Mouse (Mus musculus): ENCODE results near the gene Zmat5. TPM values are rescaled to one million over a fixed set of nuclear protein-coding genes. Genes with fewer than 3 reads are reported as not detected.

The Zmat5 gene
- total RNA-seq, 2 experiments from 2014 or later, result 20.4 to 20.9 TPM

DNA sequence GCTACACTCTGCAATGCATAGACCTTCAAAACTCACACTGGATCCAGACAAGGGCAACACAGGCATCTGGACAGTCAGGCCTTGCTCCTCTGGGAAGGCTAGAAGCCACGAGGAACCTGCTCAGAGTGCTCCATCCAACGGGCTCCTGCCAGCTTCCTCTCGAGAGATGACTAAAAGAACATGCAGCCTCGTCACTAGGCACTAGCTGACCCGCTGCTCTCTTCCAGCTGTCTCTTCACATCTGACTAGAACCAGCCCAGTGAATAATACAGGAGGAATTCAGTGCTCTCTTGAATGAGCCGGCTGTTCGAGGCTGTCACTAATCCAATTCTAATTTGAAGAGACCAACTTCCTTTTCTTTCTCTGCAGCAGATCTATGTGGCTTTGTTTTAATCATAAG is 67.3 kb downstream of the Zmat5 start:
- peak; percentile 30 for DNase-seq

DNA sequence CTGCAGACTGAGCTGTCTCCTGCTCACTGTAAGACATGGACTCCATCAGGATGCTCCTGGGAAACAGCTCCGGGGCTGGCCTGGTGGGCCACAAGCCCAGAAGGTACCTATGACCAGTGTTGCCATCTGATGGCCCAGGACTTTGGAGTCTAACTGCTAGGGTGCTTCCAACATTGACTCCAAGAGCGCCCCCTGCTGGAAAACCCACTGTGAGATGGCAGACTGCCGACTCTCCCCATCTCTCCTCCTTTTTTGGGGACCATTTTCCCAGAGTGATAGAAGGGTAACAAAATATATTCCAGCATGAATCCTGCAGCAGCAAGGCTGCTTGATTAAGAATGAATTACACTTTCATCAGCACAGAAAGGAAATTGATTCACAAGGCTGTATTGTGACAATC is 68.4 kb downstream of the Zmat5 start:
- no peak for DNase-seq

DNA sequence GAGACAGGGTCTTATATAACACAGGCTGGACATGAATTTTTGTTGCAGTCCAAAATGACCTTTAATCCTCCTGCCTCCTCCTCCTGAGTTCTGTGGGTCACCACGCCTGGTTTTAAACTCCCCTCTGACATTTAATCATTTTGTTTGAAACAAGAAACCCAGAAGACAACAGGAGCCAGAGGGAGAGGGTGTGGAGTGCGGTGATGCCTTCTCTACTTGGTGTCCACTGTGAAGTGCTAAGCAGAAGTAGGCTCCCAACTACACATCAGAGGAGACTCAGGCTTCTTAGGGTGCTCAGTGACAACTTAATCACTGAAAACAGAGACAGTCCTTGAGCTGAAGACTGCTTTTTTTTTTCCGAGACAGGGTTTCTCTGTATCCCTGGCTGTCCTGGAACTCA is 76.4 kb downstream of the Zmat5 start:
- no peak for DNase-seq

DNA sequence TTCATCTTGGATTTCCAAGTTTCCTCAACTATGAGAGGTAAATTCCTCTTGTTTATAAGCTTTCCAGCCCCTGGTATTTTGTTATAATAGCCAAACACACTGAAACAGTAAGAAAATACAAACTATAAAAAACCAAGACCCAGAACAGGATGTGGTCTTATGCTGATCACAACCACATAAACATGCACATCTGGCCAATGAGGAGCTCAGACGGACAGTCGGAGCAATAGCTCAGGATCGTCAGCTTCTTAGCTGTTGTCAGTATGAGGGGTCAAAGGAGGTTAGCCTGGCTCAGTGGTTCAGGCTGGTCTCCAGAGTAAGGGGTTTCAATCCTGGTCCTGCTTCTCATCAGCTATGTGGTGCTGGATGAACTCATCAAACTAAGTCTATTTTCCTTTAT is 78.6 kb downstream of the Zmat5 start:
- DNase-seq, result no peak

DNA sequence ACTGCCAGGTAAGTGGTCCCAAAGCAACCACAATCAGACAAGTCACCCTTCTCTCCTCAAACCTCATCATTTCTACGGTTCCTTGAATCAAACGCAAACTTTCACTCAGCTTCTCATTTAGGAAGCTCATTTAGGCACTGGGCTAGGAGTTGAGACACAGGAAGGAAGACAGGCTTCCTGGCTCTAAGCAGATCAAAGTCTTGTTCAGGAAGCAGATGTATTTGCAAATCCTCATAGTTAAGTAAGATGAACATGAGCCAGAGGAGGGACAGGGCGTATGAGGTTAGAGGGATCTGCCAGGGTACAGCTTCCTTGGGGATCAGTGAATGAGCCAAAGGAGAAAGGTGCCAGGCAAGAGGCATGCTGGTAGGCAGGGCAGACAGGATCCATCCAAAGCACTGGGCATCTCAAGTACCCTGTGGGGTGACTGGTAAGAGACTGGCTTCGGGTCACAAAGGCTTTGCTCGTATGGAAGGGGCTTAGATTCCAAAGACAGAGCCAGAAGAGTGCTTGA is 80.2 kb downstream of the Zmat5 start:
- peak; percentile 41 for DNase-seq

Other genes with a start within 250 kb of the Zmat5 start
- 10 to 100 TPM; 36.5 to 41.4 TPM for gene Mtmr3, start 109.8 kb upstream of the Zmat5 start, total RNA-seq (2021)
- not detected for gene Gm11032, start 84.6 kb upstream of the Zmat5 start, total RNA-seq (2021)
- 10 to 100 TPM; 14.2 to 14.7 TPM for gene Ascc2, start 66.9 kb upstream of the Zmat5 start, total RNA-seq (2021)
- gene Uqcr10, start 336 bp upstream of the Zmat5 start, total RNA-seq (2021), result 1,000 to 10,000 TPM in 1 of 2 experiments, 100 to 1,000 TPM in 1; 996 to 1,016 TPM
- gene Cabp7, start 42.1 kb downstream of the Zmat5 start, total RNA-seq (2021), result under 1 TPM; 0.64 to 0.80 TPM
- gene Nf2, start 144.9 kb downstream of the Zmat5 start, total RNA-seq (2021), result 10 to 100 TPM; 42.0 to 46.6 TPM
- 1 to 10 TPM in 1 of 2 experiments, under 1 TPM in 1; 0.64 to 1.1 TPM for gene Nipsnap1, start 169.3 kb downstream of the Zmat5 start, total RNA-seq (2021)
- 10 to 100 TPM; 11.7 to 14.5 TPM for gene Thoc5, start 190.6 kb downstream of the Zmat5 start, total RNA-seq (2021)
- gene Nefh, start 243.4 kb downstream of the Zmat5 start, total RNA-seq (2021), result not detected